Mouse (Mus musculus): ENCODE results near the gene Kcnk2. TPM values are rescaled to one million over a fixed set of nuclear protein-coding genes. Genes with fewer than 3 reads are reported as not detected.

Kcnk2 gene
- total RNA-seq (2015; ENCODE audit: low replicate concordance) (not detected in 2 replicates), total RNA-seq (2017; ENCODE audit: low replicate concordance) (not detected in 2 replicates)

DNA sequence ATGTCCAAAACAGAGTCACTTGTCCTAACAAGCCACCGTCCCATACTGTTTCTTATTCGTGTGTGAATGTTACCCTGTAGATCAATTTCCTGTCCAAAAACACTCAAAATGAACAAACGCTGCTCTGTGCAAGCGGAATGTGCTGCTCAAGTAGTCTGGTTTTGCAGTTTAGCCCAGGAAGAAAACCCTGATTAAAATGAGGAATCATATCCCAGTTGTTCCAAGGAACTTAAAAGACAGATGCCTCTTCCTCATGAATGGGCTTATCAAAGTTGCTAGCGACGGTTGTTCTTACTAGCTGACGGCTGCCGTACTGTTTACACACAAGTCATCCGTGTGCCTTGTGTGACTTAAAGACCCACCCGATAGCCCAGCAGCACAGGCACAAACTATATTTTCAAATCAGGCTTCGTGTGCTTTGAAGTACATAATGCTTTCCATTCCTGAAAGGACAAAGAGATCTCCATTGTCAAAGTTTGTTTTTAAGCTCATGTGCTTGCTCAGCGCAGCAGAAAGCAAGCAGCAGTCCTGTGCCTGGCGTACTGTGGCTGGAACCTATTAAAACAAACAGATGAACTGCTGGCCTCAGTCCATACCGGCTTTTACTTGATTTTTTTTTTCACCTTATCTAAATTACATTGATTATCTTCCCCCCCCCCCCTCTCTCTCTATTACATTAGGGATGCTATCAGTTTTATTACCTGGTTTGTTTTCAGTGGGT is at the start of gene Kcnk2:
TSS of gene Kcnk2 (minus strand) at position 51 of the 721 bp plus-strand sequence.
- ATAC-seq (replicated peaks; ENCODE audit: low FRiP score, poor library complexity, severe bottlenecking), result no peak

DNA sequence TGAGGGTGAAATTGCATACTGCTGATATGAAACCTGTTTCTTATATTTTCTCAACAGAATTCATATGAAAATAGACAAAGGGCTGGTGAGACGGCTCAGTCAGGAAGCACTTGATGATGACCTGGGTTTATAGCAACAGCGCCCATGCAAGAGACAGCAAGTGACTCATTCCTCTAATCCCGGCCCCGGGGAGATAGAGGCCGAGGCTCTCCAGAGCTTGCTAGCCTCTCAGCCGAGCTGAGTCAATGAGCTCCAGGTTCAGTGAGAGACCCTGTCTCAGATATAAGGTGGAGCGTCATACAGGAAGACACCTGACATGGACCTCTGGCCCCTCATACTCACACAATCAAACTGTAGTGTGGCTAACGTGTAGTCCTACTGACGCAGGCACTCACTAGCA is 38.7 kb upstream of the Kcnk2 start:
- ATAC-seq (replicated peaks; ENCODE audit: low FRiP score, poor library complexity, severe bottlenecking), result no peak

DNA sequence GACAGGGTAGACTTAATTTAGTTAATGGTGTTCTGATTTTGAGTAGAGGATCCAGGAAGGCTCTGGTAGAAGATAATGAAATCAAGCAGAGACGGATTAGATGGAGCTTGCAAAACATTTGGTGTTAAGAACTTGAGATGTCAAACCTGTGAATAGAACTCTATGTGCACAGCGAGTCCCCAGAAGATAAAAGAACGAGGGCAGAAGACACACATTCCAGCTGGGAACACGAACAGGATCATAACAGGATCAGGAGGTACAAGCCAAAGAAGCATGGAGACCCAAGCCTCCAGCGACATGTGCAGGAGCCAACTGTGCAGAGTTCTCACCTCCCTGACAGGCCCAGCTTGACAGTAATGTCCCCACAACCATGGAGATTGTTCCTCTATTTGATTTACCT is 35.1 kb upstream of the Kcnk2 start:
- no peak for ATAC-seq (replicated peaks; ENCODE audit: low FRiP score, poor library complexity, severe bottlenecking)

DNA sequence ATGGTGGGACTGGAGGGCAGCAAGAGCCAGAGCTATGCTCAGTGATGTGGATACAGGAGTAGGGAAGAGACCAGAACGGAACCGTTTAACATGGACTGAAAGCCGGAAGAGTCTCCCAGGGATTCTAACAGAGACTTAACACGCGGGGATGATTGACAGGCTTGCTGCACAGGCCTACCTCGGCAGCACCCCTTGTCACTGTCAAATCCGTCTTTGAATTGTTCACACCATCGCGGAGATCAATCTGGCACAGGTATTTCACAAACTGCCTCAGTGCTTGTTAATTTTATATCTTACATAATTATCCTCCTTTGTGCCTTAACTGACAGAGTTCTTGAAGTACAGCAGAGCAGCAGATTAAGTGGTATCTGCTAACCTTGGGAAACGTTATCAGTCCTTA is 33.4 kb upstream of the Kcnk2 start:
- ATAC-seq (replicated peaks; ENCODE audit: low FRiP score, poor library complexity, severe bottlenecking), result no peak

DNA sequence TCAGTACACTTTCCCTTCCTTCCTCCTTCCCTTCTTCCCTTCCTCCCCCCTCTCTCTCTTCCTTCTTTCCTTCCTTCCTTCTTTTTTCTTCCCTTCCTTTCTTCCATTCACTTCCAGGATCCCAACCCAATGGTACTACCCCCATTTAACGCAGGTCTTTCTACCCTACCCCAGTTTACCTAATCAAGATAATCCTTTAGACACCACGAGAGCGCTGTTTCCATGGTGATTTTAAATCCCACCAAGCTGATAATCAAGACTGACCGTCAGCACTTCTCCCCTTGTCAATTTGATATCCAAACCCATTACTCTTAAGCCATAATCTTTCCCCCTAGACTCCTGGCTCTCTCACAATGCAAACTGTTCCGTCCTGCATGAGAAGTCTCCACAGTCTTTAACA is 29.4 kb upstream of the Kcnk2 start:
- no peak for ATAC-seq (replicated peaks; ENCODE audit: low FRiP score, poor library complexity, severe bottlenecking)

DNA sequence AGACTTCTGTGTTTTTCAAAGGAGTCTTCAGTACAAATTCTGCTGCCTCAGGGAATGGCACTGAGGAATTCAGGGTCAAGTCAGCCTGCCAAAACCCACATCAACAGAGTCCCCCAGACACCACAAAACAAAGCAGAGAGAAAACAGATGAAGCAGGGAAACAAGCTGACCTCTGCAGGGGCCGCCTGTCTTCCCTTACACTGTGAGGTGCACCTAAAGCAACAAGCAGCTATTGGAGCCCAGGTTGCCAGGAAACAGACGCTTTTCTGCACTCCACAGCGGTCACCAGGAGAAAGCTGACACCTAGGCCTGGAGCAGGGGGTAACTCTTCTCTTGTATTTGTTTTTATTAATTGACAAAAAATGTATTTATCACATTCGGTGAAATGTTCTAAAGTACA is 28.5 kb upstream of the Kcnk2 start:
- ATAC-seq (replicated peaks; ENCODE audit: low FRiP score, poor library complexity, severe bottlenecking), result no peak

DNA sequence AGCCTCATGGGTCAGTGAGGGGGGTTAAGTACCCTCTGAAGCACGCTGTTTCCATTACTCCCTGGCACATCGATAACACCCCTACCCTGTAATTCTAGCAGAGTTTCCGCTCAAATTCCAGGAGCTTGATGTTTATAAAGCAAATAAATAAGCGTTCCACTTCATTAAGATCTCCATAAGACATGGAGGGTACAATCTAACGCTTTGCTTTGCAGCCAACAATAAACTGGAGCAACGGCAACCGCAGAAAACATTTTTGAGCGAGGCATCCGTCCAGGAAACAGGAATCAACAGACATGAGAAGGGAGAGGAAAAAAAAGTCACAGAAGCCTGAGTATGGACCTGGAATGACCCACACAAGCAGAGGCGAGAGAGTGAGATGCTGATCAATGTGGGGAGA is 27.5 kb upstream of the Kcnk2 start:
- ATAC-seq (replicated peaks; ENCODE audit: low FRiP score, poor library complexity, severe bottlenecking), result no peak

DNA sequence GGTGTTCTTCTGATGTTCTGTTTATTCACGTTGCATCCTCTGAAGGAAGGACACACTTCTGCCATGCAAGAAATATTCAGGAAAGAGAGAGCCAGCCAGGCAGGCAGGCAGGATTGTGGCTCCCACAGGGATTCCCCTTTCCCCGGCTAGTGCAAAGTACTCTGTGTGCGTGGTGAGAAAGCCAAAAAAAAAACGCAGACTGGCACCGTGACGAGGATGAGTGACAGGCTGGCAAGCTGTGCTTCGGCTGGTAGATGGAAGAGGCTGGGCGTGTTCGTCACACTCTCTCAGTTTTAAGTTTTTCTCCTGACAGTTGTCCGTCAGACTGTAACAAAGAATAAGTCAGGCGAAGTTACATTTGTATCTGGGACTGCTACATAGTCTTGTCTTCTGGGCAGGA is 24.2 kb upstream of the Kcnk2 start:
- no peak for ATAC-seq (replicated peaks; ENCODE audit: low FRiP score, poor library complexity, severe bottlenecking)

DNA sequence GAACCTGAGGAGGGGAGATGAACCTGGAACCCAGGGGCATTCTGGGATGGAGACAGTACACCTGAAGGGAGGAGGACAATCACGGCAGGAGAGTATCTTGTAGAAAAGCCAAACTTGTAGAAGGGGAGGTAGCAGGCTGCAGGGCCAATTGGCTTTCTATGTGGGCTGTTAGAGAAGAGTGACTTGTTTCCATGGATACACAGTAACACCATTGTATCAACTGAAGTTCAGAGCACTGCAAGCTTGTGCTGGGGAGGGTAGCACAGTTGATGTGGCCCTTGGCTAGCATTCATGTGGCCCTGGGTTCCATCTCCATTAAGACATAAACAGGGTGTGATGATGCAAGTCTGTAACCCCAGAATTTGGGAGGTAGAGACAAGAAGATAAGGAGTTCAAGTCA is 17.8 kb upstream of the Kcnk2 start:
- ATAC-seq (replicated peaks; ENCODE audit: low FRiP score, poor library complexity, severe bottlenecking), result no peak

DNA sequence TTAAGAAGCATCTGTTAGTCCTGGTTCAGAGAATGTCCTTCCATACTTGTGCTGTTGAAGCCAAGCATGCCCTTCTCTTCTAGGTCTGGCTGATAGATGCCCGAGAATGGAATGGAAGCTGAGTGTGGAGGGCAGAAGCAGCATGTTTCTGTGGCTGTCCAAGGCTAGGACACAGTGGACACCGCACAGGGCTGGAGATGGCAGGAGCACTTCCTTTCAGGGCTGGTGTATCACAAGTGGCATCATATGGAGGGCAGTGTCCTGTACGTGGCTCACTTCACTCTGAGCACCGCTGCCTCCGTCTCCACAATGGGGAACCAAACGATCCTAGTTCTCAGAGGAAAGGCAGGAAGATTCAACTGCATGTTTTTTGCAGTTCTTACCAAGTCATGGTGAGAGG is 7.8 kb upstream of the Kcnk2 start:
- no peak for ATAC-seq (replicated peaks; ENCODE audit: low FRiP score, poor library complexity, severe bottlenecking)

DNA sequence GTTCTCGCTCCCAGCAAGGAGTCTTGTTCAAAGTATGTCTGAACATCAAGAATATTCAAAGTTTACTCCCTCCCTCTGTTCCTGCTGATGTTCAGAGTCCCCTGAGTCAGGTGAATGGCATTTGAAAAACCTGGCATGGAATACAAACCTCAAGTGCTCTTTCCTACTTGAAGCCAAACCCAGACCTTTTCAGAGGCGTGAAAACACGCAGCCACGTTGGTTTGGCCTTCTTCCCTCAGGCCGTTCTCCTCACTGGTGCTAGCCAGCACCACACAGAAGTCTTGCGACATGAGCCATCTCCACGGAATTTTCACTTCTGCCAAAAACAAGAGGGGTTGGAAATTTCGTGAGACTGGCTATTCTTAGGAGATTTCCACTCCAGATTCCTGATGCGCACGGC is 3.1 kb upstream of the Kcnk2 start:
- no peak for ATAC-seq (replicated peaks; ENCODE audit: low FRiP score, poor library complexity, severe bottlenecking)

DNA sequence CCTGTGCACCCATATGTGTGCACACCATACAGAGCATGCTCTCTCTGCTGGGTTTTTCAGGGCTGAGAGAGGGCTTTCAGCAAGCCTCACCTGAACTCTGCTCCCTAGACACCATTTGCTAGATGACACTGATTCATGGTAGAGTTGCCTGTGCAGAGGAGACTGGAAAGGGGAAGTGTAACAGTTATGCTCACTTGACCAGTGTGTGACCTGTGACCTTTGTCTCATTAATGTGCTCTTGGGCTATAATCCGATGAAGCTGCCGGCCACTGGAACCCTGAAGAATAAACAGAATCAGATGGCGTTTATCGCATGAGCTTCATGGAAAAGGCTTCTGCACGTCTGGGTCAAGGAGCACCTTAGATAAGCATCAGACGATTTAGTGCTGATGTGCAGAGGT is 1.5 kb upstream of the Kcnk2 start:
- no peak for ATAC-seq (replicated peaks; ENCODE audit: low FRiP score, poor library complexity, severe bottlenecking)

DNA sequence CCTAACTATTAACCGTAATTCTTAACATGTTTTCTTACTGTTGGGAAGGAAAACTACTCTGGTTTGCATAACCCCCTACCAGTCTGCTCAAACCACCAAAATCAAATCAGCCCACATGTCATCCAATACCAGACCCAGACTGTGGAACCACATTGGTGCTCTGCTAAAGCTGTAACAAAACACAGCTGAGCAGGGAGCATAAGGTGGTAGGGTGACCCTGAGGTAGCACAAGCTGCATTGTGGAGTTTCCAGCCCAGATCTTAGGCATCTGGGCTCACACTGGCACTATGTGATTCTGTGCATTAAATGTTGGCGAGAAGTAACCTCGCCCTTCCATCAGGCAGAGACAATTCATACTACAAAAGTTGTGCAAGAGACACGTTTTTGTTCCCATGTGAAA is 1.1 kb upstream of the Kcnk2 start:
- no peak for ATAC-seq (replicated peaks; ENCODE audit: low FRiP score, poor library complexity, severe bottlenecking)

DNA sequence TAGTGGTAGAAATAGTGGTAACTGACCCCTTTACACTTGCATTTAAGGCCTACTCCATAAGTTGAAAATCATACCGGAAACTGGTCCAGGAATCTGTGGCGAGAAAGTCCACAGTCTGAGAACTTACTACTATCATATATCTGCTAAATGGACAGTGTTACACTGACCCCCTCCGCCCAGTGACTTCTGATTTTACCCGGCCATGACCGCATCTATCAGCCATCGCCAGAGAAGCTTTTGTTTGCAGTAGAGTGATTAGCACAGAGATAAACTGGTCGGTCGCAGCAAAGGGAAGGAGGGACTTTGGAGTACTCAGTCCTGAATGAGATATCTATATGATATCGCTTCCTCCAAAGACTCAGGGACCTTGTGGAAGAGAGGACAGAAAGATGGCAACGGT is 15.2 kb downstream of the Kcnk2 start:
- no peak for ATAC-seq (replicated peaks; ENCODE audit: low FRiP score, poor library complexity, severe bottlenecking)

DNA sequence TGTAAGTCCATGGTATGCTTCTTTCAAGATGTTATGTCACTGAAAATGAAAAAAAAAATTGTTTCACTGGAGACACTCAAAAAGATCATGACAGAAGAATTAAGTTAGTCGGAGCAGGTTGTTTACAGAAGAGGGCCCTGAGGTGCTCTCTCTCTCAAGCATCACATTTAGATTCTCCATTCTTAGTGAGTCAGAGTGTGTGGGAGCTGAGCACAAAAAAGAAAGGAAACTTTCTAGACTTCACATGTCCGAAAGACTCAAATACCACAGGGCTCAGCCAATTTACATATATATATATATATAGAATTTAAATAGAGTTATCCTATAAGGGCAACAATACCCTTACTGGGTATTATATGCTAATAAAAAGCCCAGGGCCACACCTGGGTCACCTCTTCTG is 15.9 kb downstream of the Kcnk2 start:
- no peak for ATAC-seq (replicated peaks; ENCODE audit: low FRiP score, poor library complexity, severe bottlenecking)

DNA sequence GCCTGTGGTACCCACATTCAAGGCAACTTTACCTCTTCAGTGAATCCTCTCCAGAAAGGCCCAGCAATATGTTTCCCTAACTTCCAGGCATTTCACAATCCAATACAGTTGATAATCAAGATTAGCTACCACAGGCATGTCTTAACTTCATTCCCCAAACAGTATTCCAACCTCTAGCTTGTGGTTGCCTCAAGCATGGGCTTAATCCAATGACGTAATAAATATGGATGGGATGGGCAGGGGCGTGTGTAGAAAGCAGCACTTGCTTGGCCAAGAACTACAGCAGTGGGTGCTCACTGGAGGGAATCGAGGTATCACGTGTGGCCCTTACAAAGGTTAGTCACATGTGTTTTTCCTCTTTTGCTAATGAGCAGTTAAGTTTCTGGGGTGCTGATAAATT is 34.4 kb downstream of the Kcnk2 start:
- ATAC-seq (replicated peaks; ENCODE audit: low FRiP score, poor library complexity, severe bottlenecking), result no peak

DNA sequence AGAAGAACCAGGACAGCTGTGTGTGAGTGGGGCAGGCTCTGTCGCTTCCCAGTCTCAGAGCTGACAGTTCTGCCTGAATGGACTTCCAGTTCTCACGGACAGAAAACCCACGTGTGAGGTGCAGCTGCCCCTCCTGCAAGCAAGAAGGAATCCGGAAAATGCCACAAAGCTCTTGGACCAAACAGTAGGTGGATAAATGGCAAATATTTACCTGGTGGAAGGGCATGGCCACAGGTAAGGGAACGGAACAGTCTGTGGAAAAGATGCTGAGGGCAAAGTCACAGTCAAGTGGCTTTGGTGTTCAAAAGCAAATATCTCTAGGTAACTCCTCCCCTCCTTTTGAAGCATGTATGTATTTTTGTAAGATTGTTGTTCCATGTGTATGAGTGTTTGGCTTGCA is 37.9 kb downstream of the Kcnk2 start:
- ATAC-seq (replicated peaks; ENCODE audit: low FRiP score, poor library complexity, severe bottlenecking), result no peak

DNA sequence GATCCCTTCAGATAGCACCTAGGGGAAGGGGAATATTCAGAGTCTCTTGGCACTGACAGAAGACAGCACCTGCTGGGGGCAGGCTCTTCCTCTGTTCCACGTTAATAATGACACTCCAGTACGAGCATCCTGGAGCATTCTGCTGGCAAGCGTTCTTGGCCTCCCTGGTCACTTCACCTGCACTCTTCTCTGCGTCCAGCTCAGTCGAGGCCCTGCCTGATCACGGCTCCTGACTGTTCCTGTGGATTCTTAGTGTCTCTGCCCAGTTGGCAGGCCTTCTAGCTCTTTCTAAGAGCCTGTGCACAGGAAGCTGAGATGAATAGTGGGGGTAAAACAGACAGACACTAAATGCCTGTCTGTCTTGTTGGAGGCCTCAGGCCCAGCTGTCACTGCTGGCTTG is 39.5 kb downstream of the Kcnk2 start:
- no peak for ATAC-seq (replicated peaks; ENCODE audit: low FRiP score, poor library complexity, severe bottlenecking)

DNA sequence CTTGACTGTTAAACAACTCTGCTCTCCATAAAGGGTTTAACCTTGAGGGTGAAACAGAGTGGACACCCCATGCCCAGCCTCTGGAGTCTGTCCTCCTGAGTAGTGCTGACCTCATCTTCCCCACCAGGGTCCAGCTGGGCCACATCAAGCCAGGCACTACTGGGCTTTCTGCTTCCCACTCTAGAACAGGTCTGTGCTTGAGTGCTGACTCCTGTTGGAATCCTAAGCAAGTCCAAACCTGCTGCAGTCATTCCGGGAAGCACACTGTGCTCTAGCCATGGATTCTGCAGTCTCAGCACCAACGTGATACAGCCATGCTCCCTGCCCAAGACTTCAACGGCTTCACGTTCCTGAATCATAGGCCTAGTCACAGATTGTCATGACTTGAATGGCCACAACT is 42.4 kb downstream of the Kcnk2 start:
- ATAC-seq (replicated peaks; ENCODE audit: low FRiP score, poor library complexity, severe bottlenecking), result no peak

DNA sequence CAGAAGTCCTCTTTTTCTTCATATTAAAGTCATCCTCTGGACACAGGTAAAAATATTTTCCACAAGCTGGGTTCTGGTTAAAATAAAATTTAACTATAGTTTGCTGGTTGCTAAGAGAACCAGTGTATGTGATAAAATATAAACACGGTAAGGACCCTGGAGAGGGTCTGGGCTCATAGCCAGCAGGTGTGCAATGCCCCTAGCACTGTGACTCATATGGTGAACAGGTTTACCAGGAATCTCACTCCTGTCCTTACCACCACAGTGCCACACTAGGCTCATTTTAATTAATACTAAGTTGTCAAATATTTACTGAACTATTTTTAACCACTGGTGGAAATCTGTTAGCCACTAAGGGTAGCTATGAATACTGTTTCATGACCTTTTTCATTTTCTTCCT is 48.2 kb downstream of the Kcnk2 start:
- no peak for ATAC-seq (replicated peaks; ENCODE audit: low FRiP score, poor library complexity, severe bottlenecking)

DNA sequence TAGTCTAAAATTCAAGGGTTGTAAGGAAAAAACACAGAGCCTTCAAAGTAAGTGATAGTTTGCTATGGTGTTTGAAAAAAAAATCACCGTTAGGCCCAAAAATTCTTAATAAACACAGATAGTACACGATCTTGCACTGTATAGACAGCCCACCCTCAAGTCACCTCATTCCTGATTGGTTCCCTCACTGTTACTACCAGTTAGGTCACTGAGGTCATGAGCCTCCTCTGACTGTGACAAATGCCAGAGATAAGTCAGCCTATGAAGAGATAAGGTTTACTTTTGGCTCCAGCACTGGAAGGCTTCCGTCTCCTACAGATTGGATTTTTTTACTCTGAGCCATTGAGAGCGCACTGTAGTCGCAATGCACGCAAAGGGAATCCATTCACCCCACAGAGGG is 50.3 kb downstream of the Kcnk2 start:
- ATAC-seq (replicated peaks; ENCODE audit: low FRiP score, poor library complexity, severe bottlenecking), result no peak

DNA sequence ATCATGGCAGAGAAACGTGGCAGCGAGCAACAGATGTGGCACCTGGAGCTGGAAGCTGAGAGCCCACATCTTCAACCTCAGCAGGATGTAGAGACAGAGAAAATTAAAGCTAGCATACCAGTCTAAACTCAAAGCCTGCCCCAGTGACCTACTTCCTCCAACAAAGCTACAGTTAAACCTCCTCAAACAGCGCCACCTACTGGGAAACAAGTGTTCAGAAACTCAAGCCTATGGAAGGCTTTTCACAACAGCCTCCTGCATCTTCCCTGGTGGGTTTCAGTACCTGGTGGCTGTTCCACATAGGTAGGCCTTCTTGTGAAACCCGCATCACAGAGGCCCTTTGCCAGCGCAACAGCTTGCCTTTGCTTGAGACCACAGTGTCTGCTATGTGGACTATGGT is 52.9 kb downstream of the Kcnk2 start:
- ATAC-seq (replicated peaks; ENCODE audit: low FRiP score, poor library complexity, severe bottlenecking), result no peak
